Mouse (Mus musculus) heart, adult 2 months (tissue): Measurements from ENCODE around the gene Fgf3. TPM values are rescaled to one million over a fixed set of nuclear protein-coding genes. Genes with fewer than 3 reads are reported as not detected.

Experiments used
- DNase-seq, 2 experiments: peaks; one replicate each; pipeline ENCODE4 v3.0.0; 2021
- H3K27ac ChIP-seq: fragments of 200-600 bp; 2 replicates; pipeline ENCODE4 v1.8.1; 2022
- H3K27me3 ChIP-seq: fragments of 200-500 bp; 2 replicates; pipeline ENCODE4 v1.6.1; 2012; ENCODE audit warnings: mild to moderate bottlenecking, low read length, inconsistent platforms, mixed read lengths; ENCODE audit not compliant: control insufficient read depth, insufficient read depth
- H3K36me3 ChIP-seq: fragments of 200-500 bp; 2 replicates; pipeline ENCODE4 v1.6.1; 2012; ENCODE audit warnings: low read length, inconsistent platforms; ENCODE audit not compliant: control insufficient read depth, insufficient read depth
- H3K4me1 ChIP-seq: fragments of 200-500 bp; 2 replicates; pipeline ENCODE4 v1.6.1; 2011; ENCODE audit warnings: low read length; ENCODE audit not compliant: control insufficient read depth, insufficient read depth
- H3K4me3 ChIP-seq: fragments of 200-600 bp; 2 replicates; pipeline ENCODE4 v1.8.1; 2022
- H3K79me2 ChIP-seq: fragments of 200-500 bp; replicated peaks from 2 replicates; pipeline ENCODE4 v1.6.1; 2012; ENCODE audit warnings: mild to moderate bottlenecking, inconsistent platforms, low read length, moderate library complexity, mixed read lengths; ENCODE audit not compliant: control insufficient read depth, insufficient read depth
- H3K9ac ChIP-seq: fragments of 200-500 bp; 2 replicates; pipeline ENCODE4 v1.6.1; 2012; ENCODE audit warnings: low read depth, mild to moderate bottlenecking, control low read depth, inconsistent platforms, low read length, mixed read lengths
- CTCF ChIP-seq: fragments of 200-600 bp; IDR thresholded peaks from 2 replicates; pipeline ENCODE4 v1.8.1; 2022; ENCODE audit warnings: antibody characterized with exemption, mild to moderate bottlenecking, moderate library complexity
- EP300 ChIP-seq: fragments of 200-500 bp; IDR thresholded peaks from 2 replicates; pipeline ENCODE4 v1.6.1; 2011; ENCODE audit warnings: low read depth, low read length, control low read depth; ENCODE audit not compliant: insufficient read depth
- POLR2A ChIP-seq: fragments of 200-500 bp; IDR thresholded peaks from 2 replicates; pipeline ENCODE4 v1.6.1; 2011; ENCODE audit warnings: mild to moderate bottlenecking, low read depth, low read length, control low read depth; ENCODE audit not compliant: insufficient read depth
- WGBS: fragments of 180-500 bp; shearing (Covaris S2); methylation state at CpG from one replicate; pipeline ENCODE4 v1.1.7; 2018; 5-methylcytosine and 5-hydroxymethylcytosine counted together
- intact Hi-C: fragments of 180-260 bp; cut with DNase I; formaldehyde crosslinking; loops from one replicate; pipeline ENCODE4 v1.15.1; 2025
- polyA plus RNA-seq: library from polyadenylated mRNA; depleted of rRNA; stranded (reverse); fragments of >200 nt; gene quantifications from 2 replicates; pipeline ENCODE4 v1.2.3, GENCODE M21; 2012
- total RNA-seq, 2 experiments: library from RNA; stranded (reverse); gene quantifications; 2 replicates each; pipeline ENCODE4 v1.2.3; 2021

Gene Fgf3
- total and polyA plus RNA-seq, 3 experiments: not detected

DNA sequence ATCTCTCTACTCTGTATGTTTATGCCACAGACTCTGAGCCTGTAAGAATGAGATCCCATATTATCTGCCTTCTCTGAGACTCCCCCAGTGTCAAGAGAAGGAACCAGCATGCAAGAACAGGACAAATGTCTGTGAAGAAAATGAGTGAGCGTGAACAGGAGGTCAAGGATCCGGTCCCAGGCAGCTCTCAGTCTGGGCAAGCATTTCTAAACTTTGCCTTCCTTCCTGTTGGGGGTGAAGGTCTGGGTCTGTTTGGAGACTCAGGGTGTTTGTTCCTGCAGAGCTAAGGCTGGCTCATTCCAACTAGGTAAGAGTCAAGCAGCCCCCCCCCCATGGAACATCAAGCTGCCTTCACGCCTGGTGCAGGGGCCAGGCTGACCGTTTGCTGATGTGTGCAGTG is 34.5 kb downstream of the Fgf3 start:
- Histone ChIP-seq H3K4me1 (no peaks in the 10 kb centered on the region), H3K4me3 (no peak overlapping the region), H3K27me3 (no peaks in the 10 kb centered on the region), H3K27ac (no peak overlapping the region), H3K79me2 (no peaks in the 10 kb centered on the region), H3K36me3 (no peaks in the 10 kb centered on the region), H3K9ac (no peak overlapping the region)
- WGBS: 46% methylated on average over 4 of the region's 4 CpGs
- no peak for DNase-seq
- TF ChIP-seq EP300: no peak
- no peak for TF ChIP-seq POLR2A
- TF ChIP-seq CTCF: no peak
- intact Hi-C loops: no loop called here

DNA sequence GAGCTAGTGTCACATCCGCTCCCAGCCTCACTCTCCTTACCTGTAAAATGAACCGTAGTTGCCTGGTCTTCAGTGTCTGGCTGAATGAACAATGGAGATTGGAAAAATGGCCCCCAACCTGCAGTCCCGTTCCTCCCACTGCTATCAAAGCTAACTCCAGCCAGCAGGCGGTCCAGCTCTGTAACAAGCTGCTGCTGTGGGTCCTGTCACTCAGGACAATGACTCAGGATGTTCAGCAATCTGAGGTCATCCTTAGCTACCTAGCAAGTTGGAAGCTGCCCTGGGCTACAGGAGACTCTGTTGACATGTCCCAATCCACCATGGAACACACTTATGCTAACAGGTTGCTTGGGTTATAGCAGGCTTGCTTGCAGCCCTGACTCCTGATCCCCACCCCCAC is 35.3 kb downstream of the Fgf3 start:
- DNase-seq: no peak
- no peaks in the 10 kb centered on the region for H3K4me1 ChIP-seq
- TF ChIP-seq POLR2A (no peak), CTCF (no peak), EP300 (no peak)
- no peak overlapping the region for H3K9ac ChIP-seq
- intact Hi-C loops: no loop called here
- no peak overlapping the region for H3K4me3 ChIP-seq
- no peaks in the 10 kb centered on the region for H3K27me3 ChIP-seq
- no peaks in the 10 kb centered on the region for H3K79me2 ChIP-seq
- no peaks in the 10 kb centered on the region for H3K36me3 ChIP-seq
- WGBS: 79% methylated on average over 4 of the region's 4 CpGs
- no peak overlapping the region for H3K27ac ChIP-seq

DNA sequence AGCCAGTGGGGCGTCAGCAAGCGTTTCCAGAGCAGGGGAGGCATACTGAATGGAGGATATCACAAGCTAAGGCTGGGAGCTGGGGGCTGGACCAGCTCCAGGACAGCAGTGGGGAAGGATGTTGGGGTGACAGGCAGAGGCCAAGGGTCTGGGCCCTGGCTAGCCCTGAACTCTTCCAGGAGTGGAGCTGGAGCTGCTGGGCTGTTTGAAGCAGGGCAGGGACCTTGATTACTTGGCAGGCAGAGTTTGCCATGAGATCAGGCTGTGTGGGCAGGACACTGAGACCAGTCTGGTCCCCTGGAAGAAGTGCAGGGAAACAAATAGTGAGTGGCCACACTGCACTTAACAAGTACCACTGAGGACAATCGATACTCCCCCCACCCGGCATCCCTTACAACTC is 36.3 kb downstream of the Fgf3 start:
- TF ChIP-seq CTCF: no peak
- no peak for TF ChIP-seq POLR2A
- TF ChIP-seq EP300: no peak
- Histone ChIP-seq H3K4me1 (no peaks in the 10 kb centered on the region), H3K4me3 (no peak overlapping the region), H3K79me2 (no peaks in the 10 kb centered on the region), H3K36me3 (no peaks in the 10 kb centered on the region), H3K27ac (no peak overlapping the region), H3K27me3 (no peaks in the 10 kb centered on the region), H3K9ac (no peak overlapping the region)
- DNase-seq: no peak
- intact Hi-C loops: no loop called here
- 68% methylated on average over 4 of the region's 4 CpGs for WGBS

DNA sequence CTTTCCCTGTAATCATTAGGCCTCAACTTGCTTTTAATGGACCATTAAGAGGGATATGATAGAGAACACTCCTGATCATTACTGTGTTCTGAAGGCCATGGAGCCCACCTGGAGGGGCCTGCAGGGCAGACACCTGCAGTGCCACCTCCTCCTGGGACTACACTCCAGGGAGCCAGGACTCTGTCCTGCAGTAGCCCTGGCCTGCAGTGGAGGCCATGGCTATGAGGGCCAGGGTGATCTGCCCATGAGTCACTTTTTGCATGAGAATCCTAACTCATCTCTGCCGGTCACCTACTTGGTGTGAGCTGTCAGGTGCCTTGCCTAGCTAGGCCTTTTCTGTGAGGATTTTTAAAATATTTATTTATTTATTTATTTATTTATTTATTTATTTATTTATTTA is 40.5 kb downstream of the Fgf3 start:
- H3K36me3 ChIP-seq: no peaks in the 10 kb centered on the region
- H3K79me2 ChIP-seq: no peaks in the 10 kb centered on the region
- WGBS: 96% methylated on average over 1 of the region's 1 CpGs
- H3K9ac ChIP-seq: no peak overlapping the region
- no peaks in the 10 kb centered on the region for H3K4me1 ChIP-seq
- H3K27me3 ChIP-seq: no peaks in the 10 kb centered on the region
- no peak overlapping the region for H3K27ac ChIP-seq
- TF ChIP-seq CTCF (no peak), POLR2A (no peak), EP300 (no peak)
- intact Hi-C loops: no loop called here
- no peak for DNase-seq
- no peak overlapping the region for H3K4me3 ChIP-seq

DNA sequence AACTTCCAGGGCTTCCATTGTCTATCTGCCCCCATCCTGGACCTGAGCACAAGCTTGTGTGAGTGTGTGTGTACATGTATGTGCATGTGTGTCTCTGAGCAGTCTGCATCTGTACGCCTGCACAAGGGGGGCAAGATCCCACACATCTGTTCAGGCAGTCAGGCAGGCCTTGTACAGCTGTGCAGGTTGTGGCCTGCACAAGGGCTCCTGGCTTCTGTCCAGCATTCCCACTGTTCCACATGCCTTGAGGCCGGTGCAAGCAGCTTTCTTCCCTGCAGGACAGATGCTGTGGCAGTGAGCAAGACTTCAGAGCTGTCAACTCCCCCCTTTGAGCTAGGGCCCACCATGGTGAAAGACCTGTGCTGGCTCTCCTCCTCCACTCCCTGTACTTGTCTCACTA is 45.2 kb downstream of the Fgf3 start:
- Histone ChIP-seq H3K27me3 (no peaks in the 10 kb centered on the region), H3K9ac (no peak overlapping the region), H3K79me2 (no peaks in the 10 kb centered on the region), H3K4me1 (no peaks in the 10 kb centered on the region), H3K27ac (no peak overlapping the region), H3K4me3 (no peak overlapping the region), H3K36me3 (no peaks in the 10 kb centered on the region)
- TF ChIP-seq CTCF: no peak
- TF ChIP-seq EP300: no peak
- TF ChIP-seq POLR2A: no peak
- no peak for DNase-seq
- intact Hi-C loops: no loop called here
- 35% methylated on average over 2 of the region's 2 CpGs for WGBS

DNA sequence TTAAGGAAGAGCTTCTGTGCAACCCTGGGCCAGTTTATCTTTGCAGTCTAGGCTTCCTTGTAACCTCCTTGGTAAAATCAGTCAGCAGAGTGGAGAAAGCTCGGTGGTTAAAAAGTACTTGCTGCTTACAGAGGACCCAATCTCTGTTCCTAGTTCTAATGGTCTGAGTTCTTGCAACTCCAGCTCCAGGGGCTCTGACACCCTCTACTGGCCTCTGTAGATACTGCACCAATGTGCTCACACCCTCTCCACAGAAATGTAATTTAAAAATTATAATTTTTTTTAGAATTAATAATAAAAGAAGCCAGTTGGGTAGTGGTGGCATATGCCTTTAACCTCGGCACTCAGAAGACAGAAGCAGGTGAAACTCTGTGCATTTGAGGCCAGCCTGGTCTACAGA is 49.8 kb downstream of the Fgf3 start:
- 80% methylated on average over 2 of the region's 2 CpGs for WGBS
- Histone ChIP-seq H3K36me3 (no peaks in the 10 kb centered on the region), H3K27ac (no peak overlapping the region), H3K4me1 (no peaks in the 10 kb centered on the region), H3K79me2 (no peaks in the 10 kb centered on the region), H3K27me3 (no peaks in the 10 kb centered on the region), H3K4me3 (no peak overlapping the region), H3K9ac (no peak overlapping the region)
- intact Hi-C loops: no loop called here
- no peak for TF ChIP-seq EP300
- TF ChIP-seq CTCF: peak; percentile 31
- no peak for DNase-seq
